Mouse (Mus musculus) embryonic facial prominence, embryonic 15.5 days (tissue): ENCODE measurements at regions not wholly inside any gene's neighbourhood (a gene's known extent, or its start where the extent isn't known, plus 50 kb on each side); places are given as distances from the start of the nearest gene placed in this dataset.
A peak's percentile ranks its signal among the peaks of the same experiment; 100 is the strongest.

Source experiments
- ATAC-seq: fragments of 200-750 bp; cut with Nextera tagmentation; 2 replicates; pipeline ENCODE4 v1.8.0; 2017; ENCODE audit warnings: low read depth, moderate TSS enrichment; ENCODE audit not compliant: insufficient number of reproducible peaks, low FRiP score, low TSS enrichment
- H3K27ac ChIP-seq: fragments of 300-500 bp; sonication (generic); replicated peaks from 2 replicates; pipeline ENCODE4 v1.5.1; 2015; ENCODE audit warnings: mild to moderate bottlenecking, inconsistent platforms
- H3K27me3 ChIP-seq: fragments of 300-500 bp; sonication (generic); 2 replicates; pipeline ENCODE4 v1.6.1; 2015; ENCODE audit warnings: inconsistent platforms
- H3K36me3 ChIP-seq: fragments of 300-500 bp; sonication (generic); 2 replicates; pipeline ENCODE4 v1.6.1; 2015; ENCODE audit warnings: mild to moderate bottlenecking, inconsistent platforms
- H3K4me1 ChIP-seq: fragments of 300-500 bp; sonication (generic); 2 replicates; pipeline ENCODE4 v1.6.1; 2015; ENCODE audit warnings: inconsistent platforms
- H3K4me2 ChIP-seq: fragments of 300-500 bp; sonication (generic); replicated peaks from 2 replicates; pipeline ENCODE4 v1.6.1; 2015; ENCODE audit warnings: mild to moderate bottlenecking, inconsistent platforms
- H3K4me3 ChIP-seq: fragments of 300-500 bp; sonication (generic); replicated peaks from 2 replicates; pipeline ENCODE4 v1.5.1; 2015; ENCODE audit warnings: mild to moderate bottlenecking, inconsistent platforms
- H3K9ac ChIP-seq: fragments of 300-500 bp; sonication (generic); 2 replicates; pipeline ENCODE4 v1.6.1; 2015; ENCODE audit warnings: inconsistent platforms
- H3K9me3 ChIP-seq: fragments of 300-500 bp; sonication (generic); replicated peaks from 2 replicates; pipeline ENCODE4 v1.6.1; 2016; ENCODE audit warnings: inconsistent platforms
- WGBS: fragments of 180-500 bp; shearing (Covaris S2); methylation state at CpG from one replicate; pipeline ENCODE4 v1.1.7; 2015; 5-methylcytosine and 5-hydroxymethylcytosine counted together

DNA sequence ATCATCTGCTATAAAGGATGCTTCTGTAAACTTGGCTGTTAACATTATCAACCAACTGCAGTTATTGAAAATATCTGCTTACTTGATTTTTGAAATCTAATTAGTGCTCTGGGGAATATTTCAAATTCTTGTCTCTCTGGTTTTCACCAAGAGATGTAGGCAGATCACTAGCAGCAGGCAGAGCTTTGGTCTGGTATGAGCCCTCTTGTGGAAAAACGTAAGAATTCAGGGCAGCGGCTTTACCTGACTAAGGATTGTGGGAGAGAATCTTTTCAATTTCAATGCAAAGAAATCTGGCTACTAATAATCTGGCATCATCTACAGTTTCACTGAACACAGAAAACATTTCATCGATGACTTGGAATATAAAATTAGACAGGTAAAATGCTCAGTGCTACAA lies 81.2 kb upstream of the Plppr4 start:
- Histone ChIP-seq H3K9ac (no peak overlapping the region), H3K36me3 (no peaks in the 10 kb centered on the region), H3K4me1 (no peaks in the 10 kb centered on the region), H3K4me3 (no peak overlapping the region), H3K4me2 (no peak overlapping the region), H3K27me3 (no peaks in the 10 kb centered on the region), H3K27ac (no peak overlapping the region), H3K9me3 (no peaks in the 10 kb centered on the region)
- 60% methylated on average over 3 of the region's 3 CpGs for WGBS
- no peak for ATAC-seq

GRCm38 (mm10) chr3:117440294-117440693 lies 79.6 kb upstream of the Plppr4 start:
- H3K4me2 ChIP-seq, result no peak overlapping the region
- H3K36me3 ChIP-seq, result no peaks in the 10 kb centered on the region
- no peaks in the 10 kb centered on the region for H3K9me3 ChIP-seq
- H3K4me1 ChIP-seq, result no peaks in the 10 kb centered on the region
- no peak overlapping the region for H3K27ac ChIP-seq
- no peak for ATAC-seq
- 43% methylated on average over 4 of the region's 4 CpGs for WGBS
- H3K27me3 ChIP-seq, result no peaks in the 10 kb centered on the region
- no peak overlapping the region for H3K4me3 ChIP-seq
- no peak overlapping the region for H3K9ac ChIP-seq

DNA sequence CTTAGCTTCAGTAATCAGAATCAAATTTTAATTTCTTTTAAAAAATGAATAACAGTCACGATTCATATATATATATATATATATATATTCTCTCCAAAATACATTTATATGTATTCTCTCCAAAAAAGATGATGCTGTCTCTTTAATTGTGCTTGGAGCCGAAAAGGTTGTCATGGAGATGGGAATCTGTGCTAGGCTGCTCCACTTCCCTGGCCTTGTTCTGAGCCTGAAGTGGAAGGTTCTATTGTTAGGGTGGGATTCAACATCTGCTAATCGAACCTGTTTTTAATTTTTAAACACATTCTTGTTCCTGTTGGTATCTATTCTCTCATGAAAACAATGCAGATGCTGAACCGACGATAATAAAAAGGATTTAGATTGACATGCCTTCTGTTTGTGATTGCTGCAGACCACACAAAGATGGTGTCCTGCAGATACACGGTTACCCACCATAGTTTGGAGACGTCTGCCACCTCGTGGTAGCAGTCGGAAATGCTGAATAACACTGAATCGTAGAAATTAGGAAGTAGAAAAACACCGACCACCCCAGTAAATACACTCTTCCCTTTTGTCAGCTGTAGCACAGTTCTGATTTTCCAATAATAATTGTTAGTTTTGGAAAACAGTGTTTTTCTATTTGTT lies 77.9 kb upstream of the Plppr4 start:
- H3K36me3 ChIP-seq, result no peaks in the 10 kb centered on the region
- ATAC-seq, result peak; percentile 29; the same call in 1 of the 2 replicates
- WGBS, result 14% methylated on average over 11 of the region's 11 CpGs

DNA sequence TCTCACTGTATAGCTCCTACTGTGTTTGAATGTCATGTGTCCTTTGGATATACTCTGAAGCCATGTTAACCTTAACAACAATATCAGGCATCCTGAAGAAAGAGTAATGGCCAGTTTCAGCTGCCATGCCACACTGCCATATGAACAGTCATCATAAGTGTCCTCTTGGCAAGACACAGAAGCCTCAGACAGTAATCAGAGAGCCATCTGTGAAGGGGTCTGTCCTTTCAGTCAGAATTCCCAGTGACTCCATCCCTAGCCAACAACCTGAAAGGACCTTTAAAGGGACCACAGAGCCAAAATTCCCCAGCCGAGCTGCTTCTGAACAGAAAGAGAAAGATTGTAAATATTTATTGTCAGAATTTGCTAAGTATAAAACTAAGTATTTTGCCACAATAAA lies 63.9 kb upstream of the Plppr4 start:
- H3K27ac ChIP-seq, result no peak overlapping the region
- H3K4me2 ChIP-seq, result no peak overlapping the region
- H3K9ac ChIP-seq, result no peak overlapping the region
- H3K4me3 ChIP-seq, result no peak overlapping the region
- no peaks in the 10 kb centered on the region for H3K4me1 ChIP-seq
- no peaks in the 10 kb centered on the region for H3K27me3 ChIP-seq
- H3K9me3 ChIP-seq, result no peaks in the 10 kb centered on the region
- no peak for ATAC-seq
- WGBS, result 57% methylated on average over 1 of the region's 1 CpGs
- H3K36me3 ChIP-seq, result no peaks in the 10 kb centered on the region

More for the DNA sequence above, 77.9 kb upstream of the Plppr4 start:
- no peaks in the 10 kb centered on the region for H3K9me3 ChIP-seq
- no peak overlapping the region for H3K9ac ChIP-seq
- no peak overlapping the region for H3K27ac ChIP-seq
- no peak overlapping the region for H3K4me2 ChIP-seq
- no peaks in the 10 kb centered on the region for H3K4me1 ChIP-seq
- no peaks in the 10 kb centered on the region for H3K27me3 ChIP-seq
- no peak overlapping the region for H3K4me3 ChIP-seq

- Histone ChIP-seq H3K9me3 (no peaks in the 10 kb centered on the region), H3K4me2 (no peak overlapping the region), H3K9ac (no peak overlapping the region), H3K4me3 (no peak overlapping the region), H3K27ac (no peak overlapping the region), H3K36me3 (no peaks in the 10 kb centered on the region), H3K27me3 (no peaks in the 10 kb centered on the region), H3K4me1 (no peaks in the 10 kb centered on the region)
- no peak for ATAC-seq
- WGBS, result 76% methylated on average over 4 of the region's 4 CpGs
Measured at GRCm38 (mm10) chr3:117412896-117413747, 52.4 kb upstream of the Plppr4 start.
